Mouse (Mus musculus) liver, adult 2 months (tissue): ENCODE measurements at regions not wholly inside any gene's neighbourhood (a gene's known extent, or its start where the extent isn't known, plus 50 kb on each side); places are given as distances from the start of the nearest gene placed in this dataset.

ENCODE experiments used
- CTCF ChIP-seq: fragments of 200-500 bp; IDR thresholded peaks from 2 replicates; pipeline ENCODE4 v1.5.1; 2011; ENCODE audit warnings: low read depth, low read length, control low read depth
- POLR2A ChIP-seq: fragments of 200-500 bp; IDR thresholded peaks from 2 replicates; pipeline ENCODE4 v1.6.1; 2011; ENCODE audit warnings: low read length, control low read depth; ENCODE audit not compliant: insufficient read depth; ENCODE audit errors: extremely low read depth

DNA sequence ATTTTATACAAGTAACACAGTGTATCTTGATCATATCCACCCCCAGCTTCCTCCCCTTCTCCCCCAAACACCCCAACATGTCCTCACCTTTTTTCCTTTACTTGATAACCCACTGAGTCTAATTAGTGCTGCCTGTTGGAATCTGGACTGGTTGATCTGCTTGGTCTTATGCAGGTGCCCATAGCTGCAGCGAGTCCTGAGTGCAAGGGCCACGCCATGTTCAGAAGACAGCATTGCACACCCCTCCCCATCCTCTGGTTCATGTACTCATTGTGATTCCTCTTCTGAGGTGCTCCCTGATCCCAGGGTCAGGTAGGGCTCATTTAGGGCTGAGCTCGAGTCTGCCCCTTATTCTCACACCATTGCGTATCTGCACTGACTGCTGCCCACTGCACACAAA lies 63.7 kb upstream of the Tanc2 start:
- TF ChIP-seq POLR2A (no peak), CTCF (no peak)
